Mouse (Mus musculus) MEL (cell line): Measurements from ENCODE around the gene Layn. TPM values are rescaled to one million over a fixed set of nuclear protein-coding genes. Genes with fewer than 3 reads are reported as not detected.

Experiments used
- DNase-seq: peaks from one replicate; pipeline ENCODE4 v3.0.0; 2011; ENCODE audit warnings: low read depth, low spot score
- H3K27ac ChIP-seq: 2 replicates; pipeline ENCODE4 v1.5.1; 2012; ENCODE audit warnings: low read depth, mild to moderate bottlenecking, control low read depth, low read length, moderate library complexity; ENCODE audit not compliant: control insufficient read depth
- H3K27me3 ChIP-seq, 2 experiments: fragments of 150-350 bp in 1 of 2; sonication (generic) in 1 of 2; 2 replicates each; pipeline ENCODE4 v1.6.1; 2012; ENCODE audit warnings: low read length in 2 of 2, mild to moderate bottlenecking in 2 of 2, improper control_type of control experiment in 1 of 2, moderate library complexity in 1 of 2; ENCODE audit not compliant: insufficient read depth in 2 of 2, control insufficient read depth in 1 of 2
- H3K36me3 ChIP-seq, 2 experiments: 2 replicates each; pipeline ENCODE4 v1.6.1; 2012 to 2014; ENCODE audit warnings: low read length in 2 of 2, improper control_type of control experiment in 1 of 2, inconsistent platforms in 1 of 2, mild to moderate bottlenecking in 1 of 2; ENCODE audit not compliant: insufficient read depth in 2 of 2, control insufficient read depth in 1 of 2
- H3K4me1 ChIP-seq, 2 experiments: fragments of 150-350 bp in 1 of 2; sonication (generic) in 1 of 2; 2 replicates each; pipeline ENCODE4 v1.6.1; 2012; ENCODE audit warnings: low read length in 2 of 2, improper control_type of control experiment in 1 of 2, mild to moderate bottlenecking in 1 of 2; ENCODE audit not compliant: insufficient read depth in 2 of 2, control insufficient read depth in 1 of 2
- H3K4me3 ChIP-seq, 2 experiments: fragments of 150-350 bp in 1 of 2; sonication (generic) in 1 of 2; 2 replicates each; pipeline ENCODE4 v1.5.1; 2012; ENCODE audit warnings: low read depth in 2 of 2, low read length in 2 of 2, mild to moderate bottlenecking in 2 of 2, moderate library complexity in 2 of 2, control low read depth in 1 of 2, improper control_type of control experiment in 1 of 2; ENCODE audit not compliant: control insufficient read depth in 1 of 2, insufficient read depth in 1 of 2
- H3K79me2 ChIP-seq: 2 replicates; pipeline ENCODE4 v1.6.1; 2012; ENCODE audit warnings: mild to moderate bottlenecking, low read length, moderate library complexity; ENCODE audit not compliant: control insufficient read depth, poor library complexity, insufficient read depth
- H3K9ac ChIP-seq: 2 replicates; pipeline ENCODE4 v1.6.1; 2012; ENCODE audit warnings: low read depth, mild to moderate bottlenecking, control low read depth, low read length, moderate library complexity; ENCODE audit not compliant: control insufficient read depth, poor library complexity, severe bottlenecking
- H3K9me3 ChIP-seq: fragments of 150-350 bp; sonication (generic); replicated peaks from 2 replicates; pipeline ENCODE4 v1.6.1; 2012; ENCODE audit warnings: mild to moderate bottlenecking, low read length, improper control_type of control experiment, moderate library complexity; ENCODE audit not compliant: insufficient read depth
- BHLHE40 ChIP-seq: IDR thresholded peaks from 2 replicates; pipeline ENCODE4 v1.6.1; 2012; ENCODE audit warnings: low read depth, mild to moderate bottlenecking, inconsistent platforms, low read length, improper control_type of control experiment, borderline replicate concordance
- CHD2 ChIP-seq: IDR thresholded peaks from 2 replicates; pipeline ENCODE4 v1.6.1; 2011; ENCODE audit warnings: low read length, improper control_type of control experiment
- CTCF ChIP-seq, 3 experiments: IDR thresholded peaks in 2 of 3; conservative IDR thresholded peaks in 1 of 3; 2 replicates each; pipeline ENCODE4 v1.5.1; 2011 to 2012; ENCODE audit warnings: low read length in 3 of 3, low read depth in 2 of 3, mild to moderate bottlenecking in 2 of 3, improper control_type of control experiment in 1 of 3, inconsistent platforms in 1 of 3, mixed read lengths in 1 of 3, moderate library complexity in 1 of 3; ENCODE audit not compliant: control insufficient read depth in 1 of 3, insufficient read depth in 1 of 3, poor library complexity in 1 of 3, severe bottlenecking in 1 of 3
- E2F4 ChIP-seq: IDR thresholded peaks from 2 replicates; pipeline ENCODE4 v1.6.1; 2011; ENCODE audit warnings: low read depth, low read length, improper control_type of control experiment, borderline replicate concordance
- ELF1 ChIP-seq: IDR thresholded peaks from 2 replicates; pipeline ENCODE4 v1.6.1; 2014; ENCODE audit warnings: low read depth, mild to moderate bottlenecking, inconsistent platforms, low read length, improper control_type of control experiment, moderate library complexity
- EP300 ChIP-seq, 2 experiments: IDR thresholded peaks; 2 replicates each; pipeline ENCODE4 v1.6.1; 2011; ENCODE audit warnings: improper control_type of control experiment in 2 of 2, low read length in 2 of 2, low read depth in 1 of 2, mild to moderate bottlenecking in 1 of 2
- ETS1 ChIP-seq: IDR thresholded peaks from 2 replicates; pipeline ENCODE4 v1.6.1; 2012; ENCODE audit warnings: low read depth, mild to moderate bottlenecking, inconsistent platforms, low read length, improper control_type of control experiment, moderate library complexity
- GABPA ChIP-seq: IDR thresholded peaks from 2 replicates; pipeline ENCODE4 v1.6.1; 2012; ENCODE audit warnings: low read depth, mild to moderate bottlenecking, inconsistent platforms, low read length, improper control_type of control experiment, moderate library complexity
- GATA1 ChIP-seq: IDR thresholded peaks from 2 replicates; pipeline ENCODE4 v1.6.1; 2011; ENCODE audit warnings: low read depth, low read length, improper control_type of control experiment
- MAFK ChIP-seq: IDR thresholded peaks from 2 replicates; pipeline ENCODE4 v1.6.1; 2011; ENCODE audit warnings: low read depth, mild to moderate bottlenecking, low read length, improper control_type of control experiment, borderline replicate concordance
- MAX ChIP-seq: IDR thresholded peaks from 2 replicates; pipeline ENCODE4 v1.6.1; 2011; ENCODE audit warnings: low read length, improper control_type of control experiment
- MAZ ChIP-seq: IDR thresholded peaks from 2 replicates; pipeline ENCODE4 v1.6.1; 2012; ENCODE audit warnings: low read depth, mild to moderate bottlenecking, inconsistent platforms, low read length, improper control_type of control experiment
- MEF2A ChIP-seq: IDR thresholded peaks from 2 replicates; pipeline ENCODE4 v1.6.1; 2014; ENCODE audit warnings: low read depth, mild to moderate bottlenecking, inconsistent platforms, low read length, improper control_type of control experiment; ENCODE audit not compliant: poor library complexity, insufficient replicate concordance, severe bottlenecking; ENCODE audit errors: extremely low read depth
- MXI1 ChIP-seq: IDR thresholded peaks from 2 replicates; pipeline ENCODE4 v1.6.1; 2011; ENCODE audit warnings: mild to moderate bottlenecking, low read depth, low read length, improper control_type of control experiment
- MYB ChIP-seq: IDR thresholded peaks from 2 replicates; pipeline ENCODE4 v1.6.1; 2011; ENCODE audit warnings: mild to moderate bottlenecking, low read depth, low read length, improper control_type of control experiment
- NELFE ChIP-seq: IDR thresholded peaks from 2 replicates; pipeline ENCODE4 v1.6.1; 2011; ENCODE audit warnings: low read depth, low read length, improper control_type of control experiment
- NRF1 ChIP-seq: IDR thresholded peaks from 2 replicates; pipeline ENCODE4 v1.6.1; 2014; ENCODE audit warnings: low read depth, mild to moderate bottlenecking, inconsistent platforms, low read length, improper control_type of control experiment, moderate library complexity; ENCODE audit not compliant: poor library complexity, insufficient read depth, severe bottlenecking
- POLR2AphosphoS2 ChIP-seq: IDR thresholded peaks from 2 replicates; pipeline ENCODE4 v1.6.1; 2011; ENCODE audit warnings: low read length, improper control_type of control experiment
- RAD21 ChIP-seq: IDR thresholded peaks from 2 replicates; pipeline ENCODE4 v1.6.1; 2011; ENCODE audit warnings: mild to moderate bottlenecking, low read depth, low read length, improper control_type of control experiment
- RCOR1 ChIP-seq: IDR thresholded peaks from 2 replicates; pipeline ENCODE4 v1.6.1; 2012; ENCODE audit warnings: low read depth, mild to moderate bottlenecking, inconsistent platforms, low read length, improper control_type of control experiment
- SIN3A ChIP-seq: IDR thresholded peaks from 2 replicates; pipeline ENCODE4 v1.6.1; 2012; ENCODE audit warnings: low read length, improper control_type of control experiment, inconsistent platforms
- SMC3 ChIP-seq: IDR thresholded peaks from 2 replicates; pipeline ENCODE4 v1.6.1; 2011; ENCODE audit warnings: low read depth, low read length, improper control_type of control experiment
- TCF12 ChIP-seq: IDR thresholded peaks from 2 replicates; pipeline ENCODE4 v1.6.1; 2014; ENCODE audit warnings: low read depth, mild to moderate bottlenecking, inconsistent platforms, low read length, improper control_type of control experiment, moderate library complexity
- USF1 ChIP-seq: IDR thresholded peaks from 2 replicates; pipeline ENCODE4 v1.6.1; 2014; ENCODE audit warnings: low read depth, mild to moderate bottlenecking, inconsistent platforms, low read length, improper control_type of control experiment, moderate library complexity
- USF2 ChIP-seq, 2 experiments: IDR thresholded peaks; 2 replicates each; pipeline ENCODE4 v1.6.1; 2011 to 2012; ENCODE audit warnings: improper control_type of control experiment in 2 of 2, low read length in 2 of 2, borderline replicate concordance in 1 of 2, inconsistent platforms in 1 of 2, low read depth in 1 of 2, mild to moderate bottlenecking in 1 of 2; ENCODE audit not compliant: insufficient read depth in 1 of 2
- ZKSCAN1 ChIP-seq: IDR thresholded peaks from 2 replicates; pipeline ENCODE4 v1.6.1; 2012; ENCODE audit warnings: low read depth, mild to moderate bottlenecking, inconsistent platforms, low read length, improper control_type of control experiment, moderate library complexity
- ZMIZ1 ChIP-seq: IDR thresholded peaks from 2 replicates; pipeline ENCODE4 v1.6.1; 2012; ENCODE audit warnings: low read depth, mild to moderate bottlenecking, inconsistent platforms, low read length, improper control_type of control experiment, moderate library complexity
- ZNF384 ChIP-seq: IDR thresholded peaks from 2 replicates; pipeline ENCODE4 v1.6.1; 2012; ENCODE audit warnings: low read depth, mild to moderate bottlenecking, inconsistent platforms, low read length, improper control_type of control experiment
- polyA plus RNA-seq, 2 experiments: library from polyadenylated mRNA; stranded (reverse) in 1 of 2; unstranded in 1 of 2; fragments of >175 nt in 1 of 2; fragments of >200 nt in 1 of 2; gene quantifications; 2 replicates each; pipeline versions ENCODE4 v1.2.1 to v1.2.4; 2012; ENCODE audit warnings: low replicate concordance in 2 of 2, low read depth in 1 of 2; ENCODE audit not compliant: insufficient read length in 2 of 2, insufficient read depth in 1 of 2, missing spikeins in 1 of 2
- total RNA-seq: library from RNA; depleted of rRNA; stranded (reverse); fragments of 300-350 nt; gene quantifications from 2 replicates; pipeline ENCODE4 v1.2.3, GENCODE M21; 2012

Layn gene
- total and polyA plus RNA-seq, 3 experiments = not detected

DNA sequence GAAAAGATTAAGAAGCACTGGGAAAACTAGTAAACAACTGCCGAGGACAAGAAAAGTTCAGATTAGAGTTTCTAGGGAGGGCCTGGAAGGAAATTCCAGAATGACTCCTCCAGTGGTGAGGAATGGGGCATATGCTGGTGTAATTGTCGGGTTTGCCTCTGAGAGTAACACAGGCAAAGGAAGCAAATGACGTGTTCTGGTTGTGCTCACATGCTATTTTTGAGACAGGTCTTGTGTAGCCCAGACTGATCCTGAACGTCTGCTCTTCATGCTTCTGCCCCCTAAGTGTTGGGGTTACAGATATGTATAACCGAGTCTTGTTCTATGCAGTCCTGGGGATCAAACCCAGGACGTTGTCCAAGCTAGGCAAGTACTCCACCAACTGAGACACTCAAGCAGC, 45.3 kb downstream of the Layn start:
- TF ChIP-seq E2F4 = no peak
- no peak for TF ChIP-seq SMC3
- no peak for TF ChIP-seq USF1
- TF ChIP-seq ZMIZ1 = no peak
- no peak for TF ChIP-seq ZNF384
- TF ChIP-seq NELFE = no peak
- no peak for TF ChIP-seq POLR2AphosphoS2
- TF ChIP-seq MYB = no peak
- TF ChIP-seq EP300 (IDR thresholded peaks at IDR 0.05; ENCODE audit: low read depth in 1 of 2, low read length in 2 of 2) = no peak
- no peak for TF ChIP-seq ETS1
- no peak for TF ChIP-seq SIN3A
- TF ChIP-seq NRF1 = no peak
- no peak for TF ChIP-seq MAFK
- no peak for TF ChIP-seq ELF1
- no peak for TF ChIP-seq USF2 (IDR thresholded peaks at IDR 0.05; ENCODE audit: borderline replicate concordance in 1 of 2, insufficient read depth in 1 of 2, low read depth in 1 of 2, low read length in 2 of 2)
- no peak for TF ChIP-seq CTCF (IDR thresholded peaks at IDR 0.05 in 2 of 3, conservative IDR thresholded peaks at IDR 0.05 in 1 of 3; ENCODE audit: control insufficient read depth in 1 of 3, insufficient read depth in 1 of 3, low read depth in 2 of 3, low read length in 3 of 3, poor library complexity in 1 of 3, severe bottlenecking in 1 of 3)
- peaks cover 0 to 9% of the 10 kb centered on the region in 2 experiments; a peak in 2 of 4 replicates for H3K36me3 ChIP-seq
- DNase-seq = no peak

DNA sequence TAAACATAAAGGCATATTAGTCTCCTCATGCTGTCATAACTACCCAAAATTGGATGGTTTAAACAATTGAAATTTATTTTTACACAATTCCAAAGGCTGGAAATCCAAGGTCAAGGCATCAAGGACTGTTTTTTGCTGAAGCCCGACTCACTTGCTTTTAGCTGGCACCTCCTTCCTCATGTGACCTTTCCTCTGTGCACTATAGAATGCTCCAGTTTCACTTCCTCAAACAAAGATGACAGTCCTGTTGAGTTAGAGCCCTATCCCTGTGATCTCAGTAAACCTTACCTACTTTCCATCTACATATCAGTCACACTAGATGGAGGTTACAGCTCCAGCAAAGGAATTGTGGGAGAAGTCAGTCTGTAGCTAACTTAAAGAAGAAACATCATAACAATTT, 46.7 kb downstream of the Layn start:
- DNase-seq = peak; percentile 68
- Histone ChIP-seq H3K9ac (no peak overlapping the region), H3K27me3 (no peaks in the 10 kb centered on the region), H3K4me3 (no peak overlapping the region), H3K79me2 (no peaks in the 10 kb centered on the region), H3K4me1 (peaks cover 4% of the 10 kb centered on the region in 2 experiments; a peak in 3 of 4 replicates), H3K36me3 (peaks cover 0 to 6% of the 10 kb centered on the region in 2 experiments; a peak in 2 of 4 replicates), H3K9me3 (no peaks in the 10 kb centered on the region), H3K27ac (no peak overlapping the region)
- TF ChIP-seq ZKSCAN1 (no peak), EP300 (IDR thresholded peaks at IDR 0.05; ENCODE audit: low read depth in 1 of 2, low read length in 2 of 2) (peak in 1 of 2 experiments; percentile 48; a peak in 1 of 4 replicates), TCF12 (no peak), NELFE (no peak), E2F4 (no peak), MXI1 (no peak), MAX (peak; percentile 53), USF1 (peak; percentile 86), CTCF (IDR thresholded peaks at IDR 0.05 in 2 of 3, conservative IDR thresholded peaks at IDR 0.05 in 1 of 3; ENCODE audit: control insufficient read depth in 1 of 3, insufficient read depth in 1 of 3, low read depth in 2 of 3, low read length in 3 of 3, poor library complexity in 1 of 3, severe bottlenecking in 1 of 3) (no peak), NRF1 (no peak), ETS1 (no peak), USF2 (IDR thresholded peaks at IDR 0.05; ENCODE audit: borderline replicate concordance in 1 of 2, insufficient read depth in 1 of 2, low read depth in 1 of 2, low read length in 2 of 2) (0 out of 4 replicates have a peak, but pooled peaks of 1 of the 2 experiments have one; percentile 35), POLR2AphosphoS2 (no peak), RAD21 (no peak), ZNF384 (no peak), GABPA (no peak), RCOR1 (no peak), MEF2A (no peak), GATA1 (0 out of 2 replicates have a peak, but pooled peaks have one; percentile 8), MAZ (no peak), CHD2 (no peak), MYB (no peak), BHLHE40 (peak; percentile 51; the same call in 1 of the 2 replicates)

More for the DNA sequence above, 45.3 kb downstream of the Layn start:
- no peak overlapping the region for H3K9ac ChIP-seq
- no peak overlapping the region for H3K27ac ChIP-seq
- H3K9me3 ChIP-seq = no peaks in the 10 kb centered on the region
- H3K27me3 ChIP-seq = no peaks in the 10 kb centered on the region
- no peaks in the 10 kb centered on the region for H3K79me2 ChIP-seq
- H3K4me1 ChIP-seq = peaks cover 4 to 9% of the 10 kb centered on the region in 2 experiments; a peak in 3 of 4 replicates
- no peak overlapping the region for H3K4me3 ChIP-seq
